Mouse (Mus musculus): ENCODE measurements at regions not wholly inside any gene's neighbourhood (a gene's known extent, or its start where the extent isn't known, plus 50 kb on each side); places are given as distances from the start of the nearest gene placed in this dataset.

DNA sequence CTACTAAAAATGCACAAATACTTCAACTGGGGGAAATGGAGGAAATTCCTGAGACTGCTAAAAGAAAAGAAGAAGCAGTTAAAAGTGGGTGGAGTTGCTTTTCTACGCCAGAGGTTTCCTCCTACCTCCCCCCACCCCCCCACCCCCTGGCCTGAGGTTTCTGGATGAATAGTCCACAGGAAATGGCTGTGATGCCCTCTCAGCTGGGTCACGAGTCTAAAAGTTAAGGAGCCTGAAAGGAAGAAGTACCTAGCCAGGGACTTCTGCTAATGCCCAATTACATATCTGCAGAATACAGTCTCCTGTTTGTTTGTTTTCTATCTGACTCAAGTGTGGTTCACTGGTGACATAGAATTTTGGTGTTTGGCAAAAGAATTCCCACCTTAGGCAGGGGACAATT, 169.4 kb downstream of the Mtx2 start:
- Histone ChIP-seq H3K9me3 (no peaks in the 10 kb centered on the region), H3K36me3 (no peaks in the 10 kb centered on the region), H3K9ac (no peak overlapping the region), H3K4me3 (no peak overlapping the region), H3K4me1 (replicated peaks) (no peaks in the 10 kb centered on the region), H3K27ac (replicated peaks) (no peak overlapping the region), H3K4me2 (no peak overlapping the region), H3K27me3 (no peaks in the 10 kb centered on the region)
- ATAC-seq (ENCODE audit: low FRiP score, low read depth): no peak
- 36% methylated on average over 2 of the region's 2 CpGs for WGBS

DNA sequence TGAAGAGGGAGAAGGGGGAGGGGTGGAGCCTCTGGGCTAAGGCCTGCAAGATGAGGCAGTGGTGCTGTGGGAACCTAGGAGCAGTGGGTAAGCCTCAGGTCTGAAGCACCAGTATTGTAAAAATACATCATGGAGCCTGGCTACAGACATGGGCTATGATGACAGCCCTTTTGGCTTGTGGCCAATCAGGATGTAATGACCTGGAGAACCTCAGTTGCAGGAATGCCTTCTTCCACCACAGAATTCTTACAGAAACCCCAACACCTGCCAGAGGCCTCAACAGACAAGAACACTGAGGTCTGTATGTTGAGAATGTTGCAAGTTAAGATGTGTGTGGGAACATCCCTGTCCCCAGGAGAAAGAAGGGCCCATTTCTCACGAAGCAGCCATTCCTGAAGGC, 172.1 kb downstream of the Mtx2 start:
- no peak for ATAC-seq (ENCODE audit: low FRiP score, low read depth)
- H3K9me3 ChIP-seq: no peaks in the 10 kb centered on the region
- no peak overlapping the region for H3K9ac ChIP-seq
- no peaks in the 10 kb centered on the region for H3K36me3 ChIP-seq
- WGBS: 80% methylated on average over 1 of the region's 1 CpGs
- H3K27ac ChIP-seq (replicated peaks): no peak overlapping the region
- H3K4me2 ChIP-seq: no peak overlapping the region
- no peak overlapping the region for H3K4me3 ChIP-seq
- H3K27me3 ChIP-seq: no peaks in the 10 kb centered on the region
- H3K4me1 ChIP-seq (replicated peaks): peaks cover 12% of the 10 kb centered on the region

GRCm38 (mm10) chr2:75000368-75000796, 174.8 kb downstream of the Mtx2 start:
- ATAC-seq (ENCODE audit: low FRiP score, low read depth): no peak
- no peaks in the 10 kb centered on the region for H3K27me3 ChIP-seq
- no peak overlapping the region for H3K9ac ChIP-seq
- H3K27ac ChIP-seq (replicated peaks): no peak overlapping the region
- H3K4me1 ChIP-seq (replicated peaks): peaks cover 12% of the 10 kb centered on the region
- H3K36me3 ChIP-seq: no peaks in the 10 kb centered on the region
- H3K4me2 ChIP-seq: no peak overlapping the region
- no peaks in the 10 kb centered on the region for H3K9me3 ChIP-seq
- H3K4me3 ChIP-seq: no peak overlapping the region
- WGBS: 49% methylated on average over 10 of the region's 10 CpGs

- 34% methylated on average over 12 of the region's 12 CpGs for WGBS
- ATAC-seq (ENCODE audit: low FRiP score, low read depth): no peak
- H3K4me1 ChIP-seq (replicated peaks): peaks cover 12% of the 10 kb centered on the region
- H3K4me2 ChIP-seq: peak overlapping the region; percentile 45
- no peaks in the 10 kb centered on the region for H3K36me3 ChIP-seq
- H3K27me3 ChIP-seq: no peaks in the 10 kb centered on the region
- H3K27ac ChIP-seq (replicated peaks): no peak overlapping the region; the same call in 1 of the 2 replicates
- H3K4me3 ChIP-seq: peak overlapping the region; percentile 13; the same call in 1 of the 2 replicates
- peak overlapping the region; percentile 10; the same call in 1 of the 2 replicates for H3K9ac ChIP-seq
- H3K9me3 ChIP-seq: no peaks in the 10 kb centered on the region
Measured at GRCm38 (mm10) chr2:75002562-75002961, 177.0 kb downstream of the Mtx2 start.

- Histone ChIP-seq H3K9ac (no peak overlapping the region), H3K27me3 (no peaks in the 10 kb centered on the region), H3K4me1 (replicated peaks) (no peaks in the 10 kb centered on the region), H3K36me3 (no peaks in the 10 kb centered on the region), H3K4me2 (no peak overlapping the region), H3K9me3 (no peaks in the 10 kb centered on the region), H3K27ac (replicated peaks) (no peak overlapping the region), H3K4me3 (no peak overlapping the region)
- no peak for ATAC-seq (ENCODE audit: low FRiP score, low read depth)
- 84% methylated on average over 1 of the region's 1 CpGs for WGBS
Measured at GRCm38 (mm10) chr2:75008116-75008515, 182.5 kb downstream of the Mtx2 start.

DNA sequence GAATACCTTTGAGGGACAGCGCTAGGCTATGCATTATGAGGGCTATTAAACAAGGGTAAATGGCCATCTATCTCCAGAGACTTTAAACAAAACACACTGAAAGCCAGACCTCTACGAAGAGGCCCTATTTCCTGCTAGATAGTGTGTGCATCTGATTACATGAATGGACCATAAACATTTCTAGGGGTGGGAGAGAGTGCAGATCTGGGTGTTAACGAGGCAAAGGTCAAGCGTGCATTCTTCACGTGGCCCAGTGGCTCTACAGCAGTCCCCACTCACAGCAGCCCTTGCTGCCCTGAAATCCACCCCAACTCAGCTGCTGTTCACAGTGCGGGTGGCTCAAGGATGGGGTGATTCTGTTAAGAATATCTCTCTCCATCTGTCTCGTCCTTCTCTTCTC, 185.0 kb downstream of the Mtx2 start:
- WGBS: 74% methylated on average over 7 of the region's 7 CpGs

DNA sequence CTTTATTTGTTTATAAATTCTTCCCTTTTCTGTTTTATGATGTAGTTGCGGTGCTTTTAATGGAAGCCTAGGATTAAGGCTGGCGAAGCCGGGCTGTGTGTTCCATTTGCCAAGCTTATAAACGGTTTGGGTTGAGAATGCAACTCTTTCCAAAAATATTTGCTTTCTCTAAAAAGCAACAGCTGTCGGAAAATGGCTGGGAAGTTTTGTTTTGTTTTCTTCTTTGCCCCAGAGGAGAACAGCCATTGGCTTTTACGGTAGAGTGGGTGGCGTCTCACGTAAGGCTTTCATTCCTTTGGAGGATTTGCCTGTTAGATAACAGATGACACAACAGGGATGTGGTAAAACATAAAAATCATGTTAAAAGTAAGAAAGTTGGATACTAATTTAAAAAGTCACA, 186.4 kb downstream of the Mtx2 start:
- Histone ChIP-seq H3K27me3 (no peaks in the 10 kb centered on the region), H3K9ac (no peak overlapping the region), H3K4me2 (no peak overlapping the region), H3K4me3 (no peak overlapping the region), H3K9me3 (no peaks in the 10 kb centered on the region), H3K4me1 (replicated peaks) (no peaks in the 10 kb centered on the region), H3K27ac (replicated peaks) (no peak overlapping the region), H3K36me3 (no peaks in the 10 kb centered on the region)
- no peak for ATAC-seq (ENCODE audit: low FRiP score, low read depth)
- 77% methylated on average over 8 of the region's 8 CpGs for WGBS

More for the DNA sequence above, 185.0 kb downstream of the Mtx2 start:
- Histone ChIP-seq H3K27ac (replicated peaks) (no peak overlapping the region), H3K36me3 (no peaks in the 10 kb centered on the region), H3K9me3 (no peaks in the 10 kb centered on the region), H3K4me1 (replicated peaks) (no peaks in the 10 kb centered on the region), H3K4me3 (no peak overlapping the region), H3K27me3 (no peaks in the 10 kb centered on the region), H3K9ac (no peak overlapping the region), H3K4me2 (no peak overlapping the region)
- no peak for ATAC-seq (ENCODE audit: low FRiP score, low read depth)

DNA sequence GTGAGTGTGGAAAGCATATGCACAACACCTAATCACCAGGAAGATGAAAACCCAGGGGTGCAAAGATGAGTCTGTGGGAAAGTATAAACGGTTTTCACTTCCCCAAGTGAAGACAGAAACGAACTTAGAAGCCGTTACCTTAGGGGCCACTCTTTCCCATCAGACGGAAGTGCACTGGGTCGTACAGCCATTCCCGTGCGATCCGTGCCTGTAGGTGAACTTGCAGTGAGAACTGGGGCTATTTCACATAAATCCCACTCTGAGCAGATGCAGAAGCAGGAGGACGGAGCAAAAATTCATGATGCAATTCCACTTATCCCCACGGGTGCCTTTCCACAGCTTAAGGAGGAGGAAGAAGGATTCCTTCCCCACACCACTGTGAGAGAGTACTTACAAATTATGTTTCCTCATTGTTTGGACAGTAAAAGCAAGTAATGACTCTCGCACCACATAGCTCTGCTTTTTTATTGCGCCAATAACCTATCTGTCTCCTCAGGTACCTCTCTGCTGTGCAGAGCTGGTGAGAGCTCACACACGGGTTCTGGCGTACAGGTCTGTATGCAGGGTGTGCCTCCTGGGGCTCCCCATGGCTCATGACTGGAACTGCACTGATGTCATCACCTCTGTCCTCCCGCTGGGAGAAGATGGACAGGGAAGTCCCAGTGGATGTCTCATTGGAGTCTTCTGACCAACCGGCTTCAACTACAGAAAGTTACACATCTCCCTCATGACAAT, 189.6 kb downstream of the Mtx2 start:
- no peak for ATAC-seq (ENCODE audit: low FRiP score, low read depth)
- H3K9me3 ChIP-seq: no peaks in the 10 kb centered on the region
- H3K4me1 ChIP-seq (replicated peaks): no peaks in the 10 kb centered on the region
- H3K36me3 ChIP-seq: no peaks in the 10 kb centered on the region
- H3K27ac ChIP-seq (replicated peaks): no peak overlapping the region
- H3K4me2 ChIP-seq: no peak overlapping the region
- 69% methylated on average over 16 of the region's 16 CpGs for WGBS
- H3K9ac ChIP-seq: no peak overlapping the region
- no peaks in the 10 kb centered on the region for H3K27me3 ChIP-seq
- H3K4me3 ChIP-seq: no peak overlapping the region

GRCm38 (mm10) chr2:75019459-75019858, 193.9 kb downstream of the Mtx2 start:
- H3K9me3 ChIP-seq: no peaks in the 10 kb centered on the region
- H3K27ac ChIP-seq (replicated peaks): no peak overlapping the region
- no peaks in the 10 kb centered on the region for H3K4me1 ChIP-seq (replicated peaks)
- H3K27me3 ChIP-seq: no peaks in the 10 kb centered on the region
- ATAC-seq (ENCODE audit: low FRiP score, low read depth): no peak
- 84% methylated on average over 7 of the region's 7 CpGs for WGBS
- no peak overlapping the region for H3K4me3 ChIP-seq
- H3K36me3 ChIP-seq: no peaks in the 10 kb centered on the region
- H3K9ac ChIP-seq: no peak overlapping the region
- H3K4me2 ChIP-seq: no peak overlapping the region

- H3K4me1 ChIP-seq (replicated peaks): no peaks in the 10 kb centered on the region
- H3K9ac ChIP-seq: no peak overlapping the region
- H3K9me3 ChIP-seq: no peaks in the 10 kb centered on the region
- no peak for ATAC-seq (ENCODE audit: low FRiP score, low read depth)
- WGBS: 74% methylated on average over 7 of the region's 7 CpGs
- H3K36me3 ChIP-seq: no peaks in the 10 kb centered on the region
- no peak overlapping the region for H3K4me2 ChIP-seq
- H3K27ac ChIP-seq (replicated peaks): no peak overlapping the region
- H3K4me3 ChIP-seq: no peak overlapping the region
- no peaks in the 10 kb centered on the region for H3K27me3 ChIP-seq
Measured at GRCm38 (mm10) chr2:75021639-75022038, 196.0 kb downstream of the Mtx2 start.

- Histone ChIP-seq H3K4me1 (replicated peaks) (peaks cover 8% of the 10 kb centered on the region), H3K9me3 (no peaks in the 10 kb centered on the region), H3K36me3 (no peaks in the 10 kb centered on the region), H3K9ac (no peak overlapping the region), H3K4me2 (no peak overlapping the region), H3K4me3 (no peak overlapping the region), H3K27me3 (no peaks in the 10 kb centered on the region), H3K27ac (replicated peaks) (no peak overlapping the region)
- ATAC-seq (ENCODE audit: low FRiP score, low read depth): no peak
- WGBS: 91% methylated on average over 10 of the region's 10 CpGs
Measured at GRCm38 (mm10) chr2:75028151-75028550, 202.5 kb downstream of the Mtx2 start.

- Histone ChIP-seq H3K4me1 (replicated peaks) (peaks cover 8% of the 10 kb centered on the region), H3K27me3 (no peaks in the 10 kb centered on the region), H3K4me2 (no peak overlapping the region), H3K9me3 (no peaks in the 10 kb centered on the region), H3K36me3 (no peaks in the 10 kb centered on the region), H3K4me3 (no peak overlapping the region), H3K27ac (replicated peaks) (no peak overlapping the region), H3K9ac (no peak overlapping the region)
- 49% methylated on average over 8 of the region's 8 CpGs for WGBS
- no peak for ATAC-seq (ENCODE audit: low FRiP score, low read depth)
Measured at GRCm38 (mm10) chr2:75029089-75029693, 203.6 kb downstream of the Mtx2 start.

Measured in hindbrain, embryonic 15.5 days (tissue).